ENCODE assay signal across 23 mouse cellular contexts in genomic region chr12:100945948-100946347, GRCm38 (mm10). TPM values are rescaled to one million over a fixed set of nuclear protein-coding genes. Genes with fewer than 3 reads are reported as not detected.
DNase-seq lines count a peak whose midpoint lies in the region; ATAC-seq and TF ChIP-seq lines count a peak whose summit lies in the region.
"Had no signal": no experiment of that assay in that cellular context is flagged by ENCODE, and none has a peak within 500 bp of the region (broad histone marks: within the 10 kb centered on the region; RNA-seq: fewer than 3 reads in every experiment).

No protein-coding gene starts in this region.

- H3K36me3 ChIP-seq in E14TG2a.4 (ENCODE audit: insufficient read depth, low read length), result peaks cover 98% of the 10 kb centered on the region
- peaks cover 8% of the 10 kb centered on the region for H3K36me3 ChIP-seq in intestine, embryonic 15.5 days
- H3K36me3 ChIP-seq in intestine, embryonic 16.5 days (ENCODE audit: control insufficient read depth, insufficient read depth, low read length), result no peaks in the 10 kb centered on the region; the same call in 1 of the 2 replicates
- peaks cover 65% of the 10 kb centered on the region for H3K36me3 ChIP-seq in intestine, postnatal 0 days (ENCODE audit: control insufficient read depth, insufficient read depth)
- peaks cover 10% of the 10 kb centered on the region; the same call in 1 of the 2 replicates for H3K36me3 ChIP-seq in lung, postnatal 0 days (ENCODE audit: insufficient read depth, low read length)

- TF ChIP-seq CTCF in E14TG2a.4 (conservative IDR thresholded peaks at IDR 0.05; ENCODE audit: low read length), result no peak
- no peak for TF ChIP-seq CTCF in intestine, postnatal 0 days (IDR thresholded peaks at IDR 0.05; ENCODE audit: low read depth)
- TF ChIP-seq CTCF in lung, postnatal 0 days (IDR thresholded peaks at IDR 0.05), result no peak

- H3K4me3 ChIP-seq in E14TG2a.4 (replicated peaks; ENCODE audit: low read length), result peak overlapping the region; percentile 39; the same call in 1 of the 2 replicates
- H3K4me3 ChIP-seq in intestine, embryonic 15.5 days (replicated peaks), result no peak overlapping the region
- H3K4me3 ChIP-seq in intestine, embryonic 16.5 days (ENCODE audit: low read length), result no peak overlapping the region
- H3K4me3 ChIP-seq in intestine, postnatal 0 days (ENCODE audit: low read depth, low read length), result no peak overlapping the region
- H3K4me3 ChIP-seq in lung, postnatal 0 days (ENCODE audit: low read depth, low read length), result no peak overlapping the region

- TF ChIP-seq EP300 in lung, postnatal 0 days (IDR thresholded peaks at IDR 0.05), result no peak

- H3K27ac ChIP-seq in intestine, embryonic 15.5 days, result no peak overlapping the region
- H3K27ac ChIP-seq in intestine, embryonic 16.5 days (ENCODE audit: low read length), result 0 out of 2 replicates have a peak overlapping the region, but pooled peaks have one; percentile 17
- H3K27ac ChIP-seq in intestine, postnatal 0 days (ENCODE audit: low read depth, low read length), result peak overlapping the region; percentile 46; the same call in 1 of the 2 replicates
- H3K27ac ChIP-seq in lung, postnatal 0 days (ENCODE audit: low read length), result no peak overlapping the region

- H3K4me2 ChIP-seq in intestine, embryonic 15.5 days (replicated peaks), result no peak overlapping the region
- no peak overlapping the region for H3K4me2 ChIP-seq in intestine, embryonic 16.5 days (ENCODE audit: low read depth, low read length)
- peak overlapping the region; percentile 41; the same call in 1 of the 2 replicates for H3K4me2 ChIP-seq in intestine, postnatal 0 days (replicated peaks; ENCODE audit: low read depth)
- no peak overlapping the region for H3K4me2 ChIP-seq in lung, postnatal 0 days (replicated peaks; ENCODE audit: low read depth, low read length)

- no peak overlapping the region for H3K9ac ChIP-seq in intestine, embryonic 15.5 days
- H3K9ac ChIP-seq in intestine, embryonic 16.5 days (ENCODE audit: low read depth, low read length), result no peak overlapping the region
- no peak overlapping the region for H3K9ac ChIP-seq in intestine, postnatal 0 days (ENCODE audit: low read depth, low read length)
- H3K9ac ChIP-seq in lung, postnatal 0 days (replicated peaks; ENCODE audit: low read depth), result no peak overlapping the region

- H3K9me3 ChIP-seq in E14TG2a.4 (ENCODE audit: low read length), result no peaks in the 10 kb centered on the region
- no peaks in the 10 kb centered on the region for H3K9me3 ChIP-seq in intestine, embryonic 15.5 days
- no peaks in the 10 kb centered on the region for H3K9me3 ChIP-seq in intestine, embryonic 16.5 days (ENCODE audit: control insufficient read depth, low read length)
- H3K9me3 ChIP-seq in intestine, postnatal 0 days (ENCODE audit: control insufficient read depth), result no peaks in the 10 kb centered on the region
- H3K9me3 ChIP-seq in lung, postnatal 0 days (ENCODE audit: low read length), result no peaks in the 10 kb centered on the region
- H3K9me3 ChIP-seq: G1E had no signal

- H3K4me1 ChIP-seq in E14TG2a.4 (replicated peaks; ENCODE audit: low read depth, low read length), result peaks cover 66% of the 10 kb centered on the region
- H3K4me1 ChIP-seq in intestine, embryonic 15.5 days (replicated peaks), result no peaks in the 10 kb centered on the region
- no peaks in the 10 kb centered on the region for H3K4me1 ChIP-seq in intestine, embryonic 16.5 days (ENCODE audit: control insufficient read depth, insufficient read depth, low read length)
- no peaks in the 10 kb centered on the region for H3K4me1 ChIP-seq in intestine, postnatal 0 days (replicated peaks; ENCODE audit: control insufficient read depth, insufficient read depth, low read length)
- no peaks in the 10 kb centered on the region for H3K4me1 ChIP-seq in lung, postnatal 0 days (ENCODE audit: insufficient read depth, low read depth, low read length)

- 72% methylated on average over 12 of the region's 12 CpGs for WGBS in intestine, embryonic 15.5 days
- 76% methylated on average over 12 of the region's 12 CpGs for WGBS in intestine, embryonic 16.5 days
- WGBS in intestine, postnatal 0 days, result 63% methylated on average over 12 of the region's 12 CpGs
- 80% methylated on average over 12 of the region's 12 CpGs for WGBS in lung, postnatal 0 days

- no peaks in the 10 kb centered on the region for H3K27me3 ChIP-seq in E14TG2a.4 (ENCODE audit: insufficient read depth, low read length)
- no peaks in the 10 kb centered on the region for H3K27me3 ChIP-seq in intestine, embryonic 15.5 days (replicated peaks)
- no peaks in the 10 kb centered on the region for H3K27me3 ChIP-seq in intestine, embryonic 16.5 days (replicated peaks; ENCODE audit: control insufficient read depth, insufficient read depth, low read length)
- no peaks in the 10 kb centered on the region for H3K27me3 ChIP-seq in intestine, postnatal 0 days (replicated peaks; ENCODE audit: control insufficient read depth, insufficient read depth, low read length)
- no peaks in the 10 kb centered on the region for H3K27me3 ChIP-seq in lung, postnatal 0 days (replicated peaks; ENCODE audit: insufficient read depth, low read length)
- H3K27me3 ChIP-seq: CH12.LX, Patski had no signal

- ATAC-seq in intestine, embryonic 15.5 days, result peak; percentile 44; the same call in 1 of the 2 replicates
- peak; percentile 63 for ATAC-seq in intestine, embryonic 16.5 days
- peak; percentile 55 for ATAC-seq in intestine, postnatal 0 days
- no peak for ATAC-seq in lung, postnatal 0 days
- ATAC-seq: activated CD4-positive, CD25-positive, alpha-beta regulatory T cell, adult 4 months; CD4-positive, CD25-positive, alpha-beta regulatory T cell, adult 4 months; Patski had no signal

- DNase-seq in lung, postnatal 0 days (ENCODE audit: low spot score), result no peak
- DNase-seq in lung, adult 18-20 months, result no peak
- no peak for DNase-seq in ovary, postnatal 36 days (ENCODE audit: low spot score)
- no peak for DNase-seq in left cerebral cortex, adult 11 months (ENCODE audit: low spot score)
- DNase-seq: adrenal gland, adult 2 months; adrenal gland, adult 8-10 months; adrenal gland, postnatal 10 days; adrenal gland, postnatal 14 days; adrenal gland, postnatal 25 days; adrenal gland, postnatal 36 days; B cell, adult 2 months; cerebellum, adult 11 months; cerebellum, adult 11-12 months; cerebellum, adult 18-20 months had no signal

RNA-seq across cellular contexts. Expression of gene Gpr68, which starts 38.0 kb away (rescaled TPM):
- 0.61 and 0.62 TPM in 2 replicates for polyA plus RNA-seq in intestine, embryonic 15.5 days (2015; fragmentation: Nextera tagmentation; extraction: Ambion mirVana)
- polyA plus RNA-seq in intestine, embryonic 16.5 days (2015; fragmentation: Nextera tagmentation; extraction: Ambion mirVana), result 0.48 and 0.56 TPM in 2 replicates
- polyA plus RNA-seq in intestine, postnatal 0 days (2015; fragmentation: Nextera tagmentation; extraction: Ambion mirVana), result 0.31 TPM in 2 replicates
- polyA plus RNA-seq in lung, postnatal 0 days (2015; fragmentation: Nextera tagmentation; extraction: Ambion mirVana), result 0.15 and 0.21 TPM in 2 replicates
- polyA plus RNA-seq: G1E had no signal

Comparison
In these comparisons a context has a peak if more than half of its experiments do, and no peak if none do; other contexts are left out.
1. H3K27ac ChIP-seq: peak in intestine, embryonic 16.5 days (single experiment) and intestine, postnatal 0 days (single experiment); none in intestine, embryonic 15.5 days (single experiment) and lung, postnatal 0 days (single experiment).